Mouse (Mus musculus) G1E-ER4 (cell line): ENCODE data around the gene Wars. TPM values are rescaled to one million over a fixed set of nuclear protein-coding genes. Genes with fewer than 3 reads are reported as not detected.

ENCODE experiments used
- GATA1 ChIP-seq: IDR thresholded peaks from one replicate; pipeline ENCODE4 v1.8.0; 2012; ENCODE audit warnings: low read length, inconsistent platforms
- polyA plus RNA-seq: library from polyadenylated mRNA; stranded (reverse); fragments of >175 nt; gene quantifications from 2 replicates; pipeline ENCODE4 v1.2.3, GENCODE M21; 2012

Wars gene
- polyA plus RNA-seq, 1 experiment: 38.6 TPM

DNA sequence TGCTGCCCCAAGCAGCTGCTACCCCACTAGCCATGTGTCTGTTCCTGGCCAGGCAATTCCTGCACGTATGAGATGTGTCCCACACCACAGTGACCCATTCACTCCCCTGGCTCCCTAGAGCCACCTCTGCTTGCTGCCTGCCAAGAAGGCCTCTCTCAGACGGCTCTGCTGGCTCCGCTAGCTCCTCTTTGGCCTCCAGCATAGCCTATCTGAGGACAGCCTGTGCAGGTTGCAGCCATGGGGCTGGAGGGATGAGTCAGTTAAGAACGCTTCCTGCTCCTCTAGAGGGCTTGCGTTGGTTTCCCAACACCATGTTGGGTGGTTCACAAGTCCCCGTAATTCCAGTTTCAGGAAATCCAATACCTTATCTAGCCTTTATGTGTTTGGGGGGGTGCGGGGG lies 51.3 kb downstream of the Wars start:
- TF ChIP-seq GATA1: no peak

DNA sequence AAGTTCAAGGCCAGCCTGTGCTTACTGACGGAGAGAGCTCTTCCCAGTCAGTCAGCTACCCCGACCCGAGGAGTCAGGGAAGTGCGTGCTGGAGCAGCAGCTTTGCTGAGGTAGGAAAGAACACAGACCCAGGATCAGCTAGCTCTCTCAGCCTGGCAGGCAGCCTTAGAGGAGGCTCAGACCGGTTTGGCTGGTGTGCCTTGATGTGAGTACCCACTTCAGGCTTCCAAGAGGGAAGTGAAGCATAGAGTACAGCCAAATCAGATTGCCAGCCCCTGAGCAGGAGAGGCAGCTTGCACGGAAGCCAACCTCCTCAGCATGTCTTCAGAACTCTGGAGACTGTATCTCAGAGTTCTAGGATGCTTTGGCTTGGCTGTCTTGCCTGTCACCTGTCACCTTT lies 52.8 kb downstream of the Wars start:
- TF ChIP-seq GATA1: no peak

DNA sequence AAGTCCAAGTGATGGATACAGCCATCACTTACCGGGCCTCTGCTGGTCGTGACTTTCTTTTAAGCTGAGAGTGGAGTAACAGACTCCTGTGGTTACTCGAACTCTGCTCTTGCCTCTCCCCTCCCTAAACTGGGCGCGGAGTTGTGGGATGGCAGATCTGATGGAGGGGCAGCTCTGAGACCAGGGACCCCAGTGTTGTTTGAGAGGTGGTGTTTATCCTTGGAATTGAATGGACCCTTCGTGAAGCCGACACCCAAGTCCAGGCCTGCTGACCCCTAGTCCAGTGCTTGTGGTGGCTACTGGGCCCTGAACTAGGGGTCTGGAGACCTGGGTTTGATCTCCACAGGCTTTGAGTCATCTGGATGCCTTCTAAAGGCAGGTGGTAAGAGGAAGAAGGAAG lies 57.3 kb downstream of the Wars start:
- TF ChIP-seq GATA1: no peak

DNA sequence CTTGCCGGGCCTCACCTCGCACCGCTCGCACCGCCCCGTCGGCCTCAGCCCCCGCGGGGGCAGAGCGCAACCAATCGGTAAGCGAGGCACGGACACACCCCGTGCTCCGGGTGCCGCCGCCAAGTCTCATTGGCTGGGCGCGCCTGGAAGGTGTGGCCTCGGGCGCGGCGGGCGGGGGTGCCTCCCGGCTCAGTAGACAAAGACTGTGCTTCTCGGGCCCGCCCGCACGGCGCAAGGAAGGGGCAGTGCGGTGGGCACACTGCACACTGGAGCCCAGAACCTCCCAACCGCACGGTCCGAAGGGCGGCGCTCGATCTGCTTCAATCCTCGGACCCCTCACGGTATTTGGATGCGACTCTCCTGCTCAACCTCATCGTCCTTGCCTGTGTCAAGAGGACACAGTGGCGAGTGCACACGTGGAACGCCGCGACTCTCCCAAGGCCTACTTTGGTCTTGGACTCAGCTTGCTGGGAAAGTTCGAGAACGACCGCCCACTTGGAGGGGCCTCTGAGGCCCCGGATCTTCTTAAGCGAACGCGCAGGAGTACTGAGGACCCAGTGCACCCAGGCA lies 58.0 kb downstream of the Wars start, which contains the start of the genes Slc25a29 and Slc25a47:
Slc25a29 (minus strand) TSS at position 44 of the 570 bp plus-strand sequence.
Slc25a47 (plus strand) TSS at position 207 of the 570 bp plus-strand sequence.
- TF ChIP-seq GATA1: no peak

DNA sequence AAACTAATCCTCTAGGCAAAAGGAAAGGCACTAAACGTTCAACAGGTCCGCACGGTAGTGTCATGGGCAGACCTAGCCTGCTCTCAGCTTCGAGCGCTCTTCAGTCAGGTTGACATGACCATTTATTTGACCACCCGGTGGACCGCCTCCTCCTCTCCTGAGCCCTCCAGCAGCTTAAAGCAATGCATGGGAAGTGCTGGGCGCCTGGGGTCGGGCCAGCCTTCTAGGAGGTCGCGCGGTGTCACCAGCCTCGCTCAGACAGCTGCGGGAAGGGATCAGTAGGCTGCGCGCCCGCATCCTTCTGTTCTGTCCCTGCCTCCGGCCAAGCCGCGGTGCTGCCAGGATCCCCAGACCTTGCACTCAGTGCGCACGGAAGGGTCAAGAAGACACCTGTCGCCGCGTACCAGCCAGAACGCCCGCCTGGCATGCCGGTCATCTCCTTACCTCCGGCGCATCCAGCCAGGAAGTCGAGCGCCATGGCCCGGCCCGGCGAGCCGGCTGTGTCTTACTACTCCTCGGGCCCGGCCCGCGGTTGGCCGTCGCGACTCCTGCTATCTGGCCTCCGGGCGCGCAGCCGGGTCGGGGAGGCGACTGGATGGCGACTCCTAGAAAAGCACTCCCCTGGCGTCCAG lies 58.6 kb downstream of the Wars start:
- TF ChIP-seq GATA1: no peak

DNA sequence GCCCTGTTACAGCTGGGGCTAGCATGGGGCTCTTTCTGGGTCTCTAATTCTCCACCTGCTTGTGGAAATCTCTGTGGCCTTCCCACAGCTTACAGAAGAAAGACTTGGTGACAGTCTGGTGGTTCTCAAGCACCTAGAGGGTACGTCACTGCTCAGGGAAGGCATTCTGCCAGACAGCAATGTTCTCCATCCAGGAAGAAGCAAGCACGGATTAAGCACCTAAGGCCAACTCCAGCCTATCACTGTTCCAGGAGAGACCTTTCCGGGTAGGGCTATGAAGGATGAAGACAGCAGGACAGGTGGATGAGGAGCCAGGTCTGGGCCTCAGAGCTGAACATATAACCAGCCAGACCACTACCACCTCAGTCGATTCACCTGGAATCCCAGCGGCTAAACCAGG lies 59.2 kb downstream of the Wars start:
- TF ChIP-seq GATA1: no peak

DNA sequence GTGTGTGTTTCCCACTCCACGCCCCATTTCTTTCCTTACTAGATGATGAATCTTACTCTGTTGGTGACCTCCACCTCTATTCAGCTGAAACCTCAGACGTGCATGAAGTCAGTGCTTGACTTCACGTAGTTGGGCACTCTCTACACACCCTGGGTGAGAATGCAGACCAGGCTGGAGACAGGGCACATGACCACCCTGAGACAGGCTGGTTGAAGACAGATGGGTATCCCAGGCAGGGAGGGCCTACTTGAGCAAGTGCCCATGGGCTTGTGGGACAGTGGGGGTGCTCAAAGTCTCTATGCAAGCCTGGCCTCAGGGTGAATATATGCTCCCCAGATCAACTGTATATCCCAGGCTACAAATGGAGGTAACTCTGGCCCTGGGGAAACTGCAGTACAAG lies 59.6 kb downstream of the Wars start:
- TF ChIP-seq GATA1: no peak

DNA sequence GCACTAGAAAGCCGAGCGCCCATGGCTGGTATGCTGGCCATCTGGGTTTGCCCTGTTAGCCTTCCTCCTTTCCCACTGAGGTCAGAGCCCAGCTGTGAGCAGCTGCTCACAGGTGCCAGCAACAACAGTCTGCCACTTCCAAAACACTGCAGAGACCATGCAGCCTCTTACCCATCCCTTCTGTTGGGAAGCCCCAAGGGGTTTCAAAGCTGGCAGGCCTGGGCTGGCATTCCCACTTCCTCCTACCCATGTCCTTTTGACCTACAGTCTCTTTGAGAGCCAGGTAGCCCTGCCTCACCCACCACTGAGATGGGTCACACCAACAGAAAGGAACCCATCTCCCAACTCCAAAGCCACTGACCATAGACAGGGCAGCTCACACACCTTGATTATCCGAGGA lies 60.6 kb downstream of the Wars start:
- no peak for TF ChIP-seq GATA1

DNA sequence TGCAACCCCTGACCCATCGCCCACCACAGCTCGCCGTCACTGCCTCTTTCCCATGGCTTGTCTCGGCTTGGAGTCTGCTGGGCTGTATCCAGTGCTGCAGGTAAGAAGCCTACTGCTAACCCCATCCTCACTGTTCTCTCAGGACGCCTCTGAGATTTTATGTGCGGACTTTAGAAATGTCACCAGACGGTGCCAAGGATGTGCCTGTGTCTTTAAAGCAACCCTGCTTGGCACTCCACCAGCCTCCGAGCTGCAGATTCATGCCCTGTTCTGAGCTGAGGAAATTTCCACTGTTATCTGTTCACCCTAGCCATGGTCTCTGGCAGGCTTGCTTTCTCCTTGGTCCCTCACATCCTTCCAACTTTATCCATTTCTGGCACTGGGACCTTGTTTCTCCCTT lies 61.1 kb downstream of the Wars start:
- no peak for TF ChIP-seq GATA1

DNA sequence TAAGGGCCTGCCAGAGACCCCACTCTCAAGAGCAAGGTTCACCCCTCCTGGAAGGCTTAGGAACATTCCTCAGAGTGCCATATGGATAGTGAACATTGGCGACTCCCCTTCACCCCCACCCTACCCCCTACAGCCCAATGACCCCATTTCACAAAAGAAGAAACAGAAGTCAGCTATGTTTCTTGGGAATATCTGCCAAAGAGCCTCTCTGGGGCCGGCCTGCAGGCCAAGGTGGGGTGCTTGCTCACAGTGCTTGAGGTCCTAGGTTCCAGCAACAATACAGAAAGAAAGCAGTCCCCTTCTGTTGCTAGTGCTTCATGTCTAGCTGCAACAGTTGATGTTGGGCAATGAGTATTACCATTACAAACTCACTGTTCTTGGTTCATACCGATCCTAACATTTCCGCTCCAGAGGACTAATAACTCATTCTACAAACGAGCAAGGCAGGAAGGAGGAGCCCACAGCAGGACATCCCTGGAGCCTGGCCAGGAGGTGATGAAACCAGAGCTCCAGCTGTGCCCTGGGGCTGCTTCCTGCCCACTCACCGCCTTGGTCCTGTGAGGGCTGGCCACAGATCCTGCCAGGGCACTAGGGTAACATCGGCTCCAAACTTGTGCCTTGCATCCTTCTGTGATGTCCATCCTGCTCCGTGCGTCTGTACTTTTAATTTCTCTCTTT lies 61.9 kb downstream of the Wars start:
- TF ChIP-seq GATA1: no peak

DNA sequence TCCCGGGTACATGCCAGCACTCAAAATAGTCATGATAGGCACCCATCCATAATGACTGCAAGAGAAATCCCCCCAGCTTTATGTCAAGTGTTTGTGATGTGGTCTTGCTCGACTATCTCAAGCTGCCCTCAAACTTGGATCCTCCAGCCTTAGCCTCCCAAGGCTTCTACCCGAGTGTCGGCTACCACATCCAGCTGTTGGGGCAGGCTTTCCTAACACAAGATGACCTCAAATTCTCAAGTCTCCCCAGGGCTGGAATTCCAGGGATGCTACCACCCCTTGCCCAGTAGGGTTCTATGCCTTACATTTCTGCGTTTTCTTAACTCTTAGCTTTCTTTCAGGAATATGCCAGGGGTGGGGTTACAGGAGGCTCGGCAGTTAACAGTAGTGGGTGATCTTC lies 63.6 kb downstream of the Wars start:
- TF ChIP-seq GATA1: no peak

DNA sequence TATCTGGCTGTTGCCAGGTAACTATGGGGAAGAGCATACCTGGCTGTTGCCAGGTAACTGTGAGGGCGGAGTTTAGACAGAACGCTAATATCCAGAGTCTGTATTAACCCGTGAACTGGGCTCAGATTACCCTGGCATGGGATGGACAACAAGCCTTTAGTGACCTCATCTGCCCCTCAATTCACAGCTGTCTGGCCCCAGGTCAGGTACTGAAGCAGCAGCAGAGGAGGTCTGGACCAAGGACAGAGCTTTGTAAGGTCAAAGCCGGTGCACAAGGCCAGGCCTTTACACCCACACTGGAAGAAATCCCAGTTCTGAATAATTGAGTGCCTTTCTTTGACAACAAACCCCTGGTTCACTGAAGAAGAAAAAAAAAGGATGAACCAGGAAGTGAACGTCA lies 64.3 kb downstream of the Wars start:
- no peak for TF ChIP-seq GATA1

DNA sequence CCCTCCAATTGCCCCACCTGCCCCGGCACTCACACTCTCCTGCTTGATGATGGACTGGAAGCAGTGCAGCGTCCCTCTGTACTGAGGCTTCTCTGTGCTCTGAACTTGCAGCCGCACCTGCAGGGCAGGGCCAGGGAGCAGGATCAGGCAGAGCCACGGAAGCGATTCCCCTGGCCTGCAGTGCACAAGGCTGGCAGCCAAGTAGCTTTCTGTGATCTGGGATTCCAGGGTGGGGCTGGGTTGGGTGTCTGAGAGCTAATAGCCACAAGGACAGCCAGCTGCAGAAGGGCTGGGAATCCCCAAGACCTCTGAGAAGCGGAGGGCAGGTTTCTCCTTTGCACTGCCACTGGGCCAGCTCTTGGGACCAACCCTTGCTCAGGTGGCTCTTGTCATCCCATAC lies 66.3 kb downstream of the Wars start:
- no peak for TF ChIP-seq GATA1

DNA sequence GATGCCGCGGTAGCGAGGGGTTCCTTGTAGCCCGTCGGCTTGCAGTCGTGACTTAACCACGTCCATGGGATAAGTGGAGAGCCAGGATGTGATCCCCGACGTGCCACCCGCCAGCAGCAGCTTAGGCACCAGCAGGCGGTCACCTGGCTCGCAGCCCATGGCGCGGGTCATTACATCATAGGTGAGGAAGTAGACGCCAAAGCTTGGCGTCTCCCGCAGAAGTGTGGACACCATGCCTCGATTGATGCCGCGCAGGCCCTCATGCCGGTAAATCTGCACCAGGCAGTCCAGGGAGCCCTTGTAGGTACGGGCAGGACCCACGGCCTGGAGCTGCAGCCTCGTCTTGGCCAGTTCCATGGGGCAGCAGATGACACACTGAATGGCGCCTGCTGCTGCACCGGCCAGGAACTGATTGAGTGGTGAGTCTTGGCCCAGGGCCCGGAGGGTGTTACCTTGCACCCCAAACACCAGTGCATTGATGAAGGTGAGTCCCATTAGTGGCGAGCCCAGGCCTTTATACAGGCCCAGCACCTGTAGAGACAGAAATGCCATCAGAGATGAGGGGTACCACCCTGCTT lies 66.9 kb downstream of the Wars start:
- no peak for TF ChIP-seq GATA1

DNA sequence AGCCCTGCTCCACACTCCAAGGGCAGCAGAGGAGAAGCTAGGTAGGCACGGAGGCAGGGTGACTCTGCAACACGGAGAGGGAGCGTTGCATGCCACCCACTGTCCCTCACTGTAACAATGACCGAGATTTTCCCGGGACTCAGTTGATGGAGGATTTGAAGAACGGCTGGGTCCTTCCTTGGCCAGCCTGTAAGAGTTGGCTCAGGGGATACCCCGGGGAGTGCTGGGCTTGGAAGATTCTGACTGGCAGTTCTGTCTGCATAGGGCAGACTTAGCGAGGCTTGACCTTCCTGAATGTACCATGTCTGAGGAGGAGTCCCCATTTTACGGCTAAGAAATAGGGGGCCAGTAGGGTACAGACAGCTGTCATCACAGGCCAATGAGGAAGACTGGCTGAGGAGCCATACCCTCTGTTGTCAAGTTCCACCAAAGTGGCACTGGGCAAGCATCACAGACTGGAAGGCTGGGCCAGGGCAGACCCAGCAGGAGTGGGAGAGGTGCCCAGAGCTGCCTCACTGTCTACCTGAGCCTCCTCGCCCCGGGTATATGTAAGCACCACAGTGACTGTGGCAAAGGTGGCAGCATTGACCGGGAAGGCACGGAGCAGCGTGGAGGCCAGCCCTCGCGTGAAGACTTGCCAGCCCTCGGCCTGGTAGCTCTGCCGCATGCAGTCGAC lies 67.6 kb downstream of the Wars start:
- no peak for TF ChIP-seq GATA1
